Mouse (Mus musculus) myocyte (in vitro differentiated cells): ENCODE results near the gene Rgs3. TPM values are rescaled to one million over a fixed set of nuclear protein-coding genes. Genes with fewer than 3 reads are reported as not detected.

ENCODE experiments used
- H3K27me3 ChIP-seq: one replicate; pipeline ENCODE4 v1.6.1; 2011; ENCODE audit not compliant: control insufficient read depth, insufficient read depth, insufficient read length
- H3K36me3 ChIP-seq: one replicate; pipeline ENCODE4 v1.6.1; 2011; ENCODE audit not compliant: control insufficient read depth, insufficient read depth
- H3K4me2 ChIP-seq: one replicate; pipeline ENCODE4 v1.6.1; 2011; ENCODE audit warnings: low read depth, control low read depth
- H3K4me3 ChIP-seq: one replicate; pipeline ENCODE4 v1.5.1; 2011; ENCODE audit warnings: mild to moderate bottlenecking, control low read depth, moderate library complexity
- H3K79me2 ChIP-seq: one replicate; pipeline ENCODE4 v1.6.1; 2011; ENCODE audit not compliant: control insufficient read depth, insufficient read depth
- H3ac ChIP-seq: one replicate; pipeline ENCODE4 v1.6.1; 2011; ENCODE audit not compliant: control insufficient read depth, insufficient read length
- CEBPB ChIP-seq: IDR thresholded peaks from 2 replicates; pipeline ENCODE4 v1.6.1; 2011; ENCODE audit warnings: mild to moderate bottlenecking, moderate library complexity; ENCODE audit not compliant: poor library complexity, insufficient read depth, severe bottlenecking
- E2F4 ChIP-seq: IDR thresholded peaks from one replicate; pipeline ENCODE4 v1.6.1; 2011; ENCODE audit warnings: mild to moderate bottlenecking, control low read depth, moderate library complexity; ENCODE audit not compliant: insufficient read depth
- MAX ChIP-seq: IDR thresholded peaks from one replicate; pipeline ENCODE4 v1.6.1; 2011; ENCODE audit warnings: low read depth, mild to moderate bottlenecking, control low read depth
- MYOD1 ChIP-seq, 3 experiments: IDR thresholded peaks; one replicate each; pipeline ENCODE4 v1.6.1; 2011; ENCODE audit warnings: control low read depth in 2 of 3, low read depth in 2 of 3, mild to moderate bottlenecking in 2 of 3, moderate library complexity in 1 of 3; ENCODE audit not compliant: insufficient read length in 2 of 3, control insufficient read depth in 1 of 3
- MYOG ChIP-seq, 3 experiments: IDR thresholded peaks; one replicate each; pipeline ENCODE4 v1.6.1; 2011; ENCODE audit warnings: control low read depth in 2 of 3, low read depth in 2 of 3, mild to moderate bottlenecking in 2 of 3; ENCODE audit not compliant: insufficient read length in 2 of 3, control insufficient read depth in 1 of 3, insufficient read depth in 1 of 3
- POLR2A ChIP-seq: IDR thresholded peaks from one replicate; pipeline ENCODE4 v1.6.1; 2011; ENCODE audit warnings: low read depth, mild to moderate bottlenecking, control low read depth, moderate library complexity; ENCODE audit not compliant: insufficient read length
- POLR2AphosphoS2 ChIP-seq: IDR thresholded peaks from one replicate; pipeline ENCODE4 v1.6.1; 2011; ENCODE audit warnings: low read depth, control low read depth; ENCODE audit not compliant: insufficient read length
- REST ChIP-seq: IDR thresholded peaks from one replicate; pipeline ENCODE4 v1.6.1; 2011; ENCODE audit warnings: mild to moderate bottlenecking, control low read depth, moderate library complexity; ENCODE audit not compliant: insufficient read depth, insufficient read length
- SRF ChIP-seq: IDR thresholded peaks from one replicate; pipeline ENCODE4 v1.6.1; 2011; ENCODE audit warnings: low read depth; ENCODE audit not compliant: control insufficient read depth, insufficient read length
- TCF12 ChIP-seq: IDR thresholded peaks from one replicate; pipeline ENCODE4 v1.6.1; 2011; ENCODE audit warnings: mild to moderate bottlenecking, control low read depth; ENCODE audit not compliant: poor library complexity, insufficient read depth, severe bottlenecking
- TCF3 ChIP-seq: IDR thresholded peaks from one replicate; pipeline ENCODE4 v1.6.1; 2011; ENCODE audit warnings: low read depth, control low read depth; ENCODE audit not compliant: insufficient read length
- USF1 ChIP-seq: IDR thresholded peaks from one replicate; pipeline ENCODE4 v1.6.1; 2011; ENCODE audit warnings: low read depth, mild to moderate bottlenecking, control low read depth, moderate library complexity
- polyA plus RNA-seq: library from polyadenylated mRNA; unstranded; fragments of >200 nt; fragmentation: generic; extraction: Trizol; gene quantifications from one replicate; pipeline ENCODE4 v1.2.1, GENCODE M21; 2012; ENCODE audit warnings: missing spikeins

The Rgs3 gene
- polyA plus RNA-seq, 1 experiment = 40.4 TPM

DNA sequence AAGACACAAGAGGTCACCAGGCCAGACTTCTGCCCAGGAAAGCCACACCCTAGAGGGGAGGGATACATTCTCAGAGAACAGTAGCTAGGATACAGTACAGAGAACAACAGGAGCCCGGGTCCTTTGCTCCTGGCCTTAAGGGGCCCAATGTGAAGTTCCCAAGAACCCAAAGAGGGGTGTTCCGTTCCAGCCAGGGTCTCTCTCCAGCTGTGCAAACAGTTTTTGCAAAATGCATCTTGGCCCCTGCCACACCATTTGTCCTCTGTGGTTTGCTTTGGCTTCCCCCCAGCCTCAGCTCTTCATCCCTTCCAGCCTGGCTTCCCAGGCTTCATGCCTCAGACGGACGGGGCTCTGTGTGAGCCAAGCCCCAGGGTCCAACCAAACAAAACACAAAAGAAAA, 44.4 kb downstream of the Rgs3 start:
- H3ac ChIP-seq = no peak overlapping the region
- TF ChIP-seq USF1 = no peak
- no peak for TF ChIP-seq E2F4
- TF ChIP-seq POLR2A = no peak
- TF ChIP-seq CEBPB = no peak
- TF ChIP-seq REST = no peak
- no peak for TF ChIP-seq MYOD1 (IDR thresholded peaks at IDR 0.05; ENCODE audit: control insufficient read depth in 1 of 3, insufficient read length in 2 of 3, low read depth in 2 of 3)
- TF ChIP-seq TCF3 = no peak
- no peak for TF ChIP-seq TCF12
- no peak for TF ChIP-seq SRF
- no peak for TF ChIP-seq MAX
- no peak for TF ChIP-seq MYOG (IDR thresholded peaks at IDR 0.05; ENCODE audit: control insufficient read depth in 1 of 3, insufficient read depth in 1 of 3, insufficient read length in 2 of 3, low read depth in 2 of 3)
- no peak for TF ChIP-seq POLR2AphosphoS2
- H3K27me3 ChIP-seq = no peaks in the 10 kb centered on the region
- no peak overlapping the region for H3K4me2 ChIP-seq
- no peak overlapping the region for H3K4me3 ChIP-seq
- no peaks in the 10 kb centered on the region for H3K36me3 ChIP-seq
- no peaks in the 10 kb centered on the region for H3K79me2 ChIP-seq

DNA sequence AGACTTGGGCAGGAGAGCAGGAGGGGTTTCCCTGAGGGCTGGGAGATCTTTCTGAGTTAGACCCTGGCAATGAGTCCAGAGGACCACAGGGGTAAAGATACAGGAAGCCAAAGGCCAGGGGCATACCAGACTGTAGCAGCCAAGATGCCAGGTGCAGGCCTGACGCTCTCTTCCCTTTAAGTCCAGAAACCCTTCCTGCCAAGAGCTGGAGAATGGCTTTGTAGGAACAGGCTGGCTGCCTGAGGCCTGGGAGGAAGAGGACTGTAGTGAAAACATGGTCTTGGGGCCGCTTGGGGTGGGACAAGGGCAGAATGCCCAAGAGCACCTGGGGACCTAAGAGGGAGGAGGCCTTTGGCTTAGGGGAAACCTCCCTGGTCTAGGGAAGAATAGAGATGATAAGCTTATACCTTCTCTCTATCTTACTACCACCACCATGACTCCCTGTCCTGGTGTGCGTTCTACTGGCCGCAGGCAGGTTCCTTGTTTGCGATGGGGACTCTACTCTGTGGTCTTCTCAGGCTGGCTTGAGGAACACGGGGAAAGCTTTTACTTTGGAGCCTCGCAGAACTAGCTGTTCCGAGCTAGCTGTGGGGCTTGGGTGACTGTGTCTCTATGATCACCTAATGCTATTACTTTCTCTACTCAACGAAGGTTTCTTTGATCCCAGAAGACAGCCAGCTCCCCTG, 46.4 kb downstream of the Rgs3 start:
- Histone ChIP-seq H3K4me3 (no peak overlapping the region), H3K27me3 (no peaks in the 10 kb centered on the region), H3K36me3 (no peaks in the 10 kb centered on the region), H3K4me2 (no peak overlapping the region), H3K79me2 (no peaks in the 10 kb centered on the region), H3ac (no peak overlapping the region)
- TF ChIP-seq USF1 = no peak
- no peak for TF ChIP-seq TCF3
- no peak for TF ChIP-seq POLR2AphosphoS2
- TF ChIP-seq POLR2A = no peak
- TF ChIP-seq MYOD1 (IDR thresholded peaks at IDR 0.05; ENCODE audit: control insufficient read depth in 1 of 3, insufficient read length in 2 of 3, low read depth in 2 of 3) = no peak
- no peak for TF ChIP-seq CEBPB

DNA sequence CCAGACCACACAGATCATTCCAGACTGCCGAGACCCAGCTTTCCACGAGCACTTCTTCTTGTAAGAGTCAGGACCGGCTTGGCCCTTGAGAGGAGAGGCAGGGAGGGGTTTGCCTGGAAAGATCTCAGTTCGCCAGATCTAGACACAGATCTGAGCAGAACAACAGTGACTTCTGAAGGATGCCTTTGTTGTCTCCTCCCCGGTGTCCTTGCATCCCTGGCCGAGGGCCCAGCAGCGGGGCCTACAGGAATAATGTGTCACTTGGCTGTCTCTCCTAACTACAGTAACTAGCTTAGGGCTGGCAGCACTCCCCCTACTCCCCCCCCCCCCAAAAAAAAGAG, 46.9 kb downstream of the Rgs3 start:
- TF ChIP-seq E2F4 (no peak), TCF3 (no peak), POLR2AphosphoS2 (no peak), MAX (no peak)
- Histone ChIP-seq H3K27me3 (no peaks in the 10 kb centered on the region), H3K79me2 (no peaks in the 10 kb centered on the region), H3K36me3 (no peaks in the 10 kb centered on the region), H3ac (no peak overlapping the region), H3K4me3 (no peak overlapping the region), H3K4me2 (no peak overlapping the region)

DNA sequence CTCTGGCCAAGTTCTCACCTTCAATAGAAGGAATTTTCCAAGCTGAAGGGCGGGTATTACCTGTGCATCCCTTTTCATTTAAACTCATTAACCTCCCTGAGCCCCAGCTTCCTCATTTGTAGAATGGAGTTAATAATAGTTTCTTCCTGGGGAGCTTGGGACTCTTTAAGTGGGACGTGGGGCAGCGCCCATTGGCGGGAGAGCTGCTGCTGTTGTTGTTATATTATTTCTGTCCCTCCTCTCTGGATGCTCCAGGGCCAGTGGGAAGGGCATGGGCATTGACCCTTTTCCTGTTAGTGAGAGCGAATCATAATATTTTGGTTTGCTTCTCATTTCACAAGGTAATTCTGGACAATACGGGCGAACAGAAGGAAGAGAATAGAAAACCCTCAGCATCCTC, 47.3 kb downstream of the Rgs3 start:
- Histone ChIP-seq H3ac (no peak overlapping the region), H3K36me3 (no peaks in the 10 kb centered on the region), H3K27me3 (no peaks in the 10 kb centered on the region)

DNA sequence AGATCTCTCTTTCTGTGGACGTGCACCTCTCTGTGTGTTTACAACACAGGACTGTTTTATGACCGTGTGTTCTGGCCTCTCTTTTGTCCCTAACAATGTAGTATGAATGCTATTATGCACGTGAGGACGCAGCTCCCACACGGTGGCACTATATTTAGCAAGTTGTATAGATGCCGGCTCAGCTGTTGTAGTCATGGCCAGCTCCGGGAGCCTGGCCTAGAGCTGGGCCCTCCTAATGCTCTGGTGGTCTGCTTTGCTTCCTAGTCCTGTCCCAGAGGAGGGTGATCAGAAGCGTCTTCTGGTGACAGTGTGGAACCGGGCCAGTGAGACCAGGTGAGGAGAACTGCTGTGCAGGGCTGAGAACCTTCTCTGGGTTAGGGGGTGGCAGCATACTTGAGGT, 47.7 kb downstream of the Rgs3 start:
- no peak for TF ChIP-seq SRF
- no peak for TF ChIP-seq MYOG (IDR thresholded peaks at IDR 0.05; ENCODE audit: control insufficient read depth in 1 of 3, insufficient read depth in 1 of 3, insufficient read length in 2 of 3, low read depth in 2 of 3)
- no peak for TF ChIP-seq TCF3
- TF ChIP-seq MAX = no peak
- TF ChIP-seq REST = no peak
- TF ChIP-seq POLR2AphosphoS2 = no peak
- no peak for TF ChIP-seq E2F4
- TF ChIP-seq POLR2A = no peak
- TF ChIP-seq CEBPB = no peak
- no peak for TF ChIP-seq USF1
- no peak for TF ChIP-seq TCF12
- no peak for TF ChIP-seq MYOD1 (IDR thresholded peaks at IDR 0.05; ENCODE audit: control insufficient read depth in 1 of 3, insufficient read length in 2 of 3, low read depth in 2 of 3)
- Histone ChIP-seq H3K4me3 (no peak overlapping the region), H3K36me3 (no peaks in the 10 kb centered on the region), H3K27me3 (no peaks in the 10 kb centered on the region), H3ac (no peak overlapping the region), H3K79me2 (no peaks in the 10 kb centered on the region), H3K4me2 (no peak overlapping the region)

More for the DNA sequence above, 47.3 kb downstream of the Rgs3 start:
- H3K79me2 ChIP-seq = no peaks in the 10 kb centered on the region
- H3K4me3 ChIP-seq = no peak overlapping the region
- no peak for TF ChIP-seq MAX
- no peak for TF ChIP-seq CEBPB
- no peak for TF ChIP-seq POLR2A
- no peak for TF ChIP-seq TCF12
- no peak for TF ChIP-seq SRF
- TF ChIP-seq USF1 = no peak
- no peak for TF ChIP-seq MYOG (IDR thresholded peaks at IDR 0.05; ENCODE audit: control insufficient read depth in 1 of 3, insufficient read depth in 1 of 3, insufficient read length in 2 of 3, low read depth in 2 of 3)
- TF ChIP-seq TCF3 = no peak
- no peak for TF ChIP-seq POLR2AphosphoS2
- TF ChIP-seq E2F4 = no peak
- no peak for TF ChIP-seq MYOD1 (IDR thresholded peaks at IDR 0.05; ENCODE audit: control insufficient read depth in 1 of 3, insufficient read length in 2 of 3, low read depth in 2 of 3)
- TF ChIP-seq REST = no peak
- no peak overlapping the region for H3K4me2 ChIP-seq
